Mouse (Mus musculus) cortical plate, adult 2 months (tissue): Measurements from ENCODE around the gene A630076J17Rik.

Experiments
- CTCF ChIP-seq: fragments of 200-500 bp; IDR thresholded peaks from 2 replicates; pipeline ENCODE4 v1.5.1; 2011; ENCODE audit warnings: mild to moderate bottlenecking, control low read depth, low read length; ENCODE audit not compliant: insufficient read depth; ENCODE audit errors: extremely low read depth
- POLR2A ChIP-seq: fragments of 200-500 bp; IDR thresholded peaks from 2 replicates; pipeline ENCODE4 v1.6.1; 2011; ENCODE audit warnings: mild to moderate bottlenecking, low read length, control low read depth; ENCODE audit not compliant: insufficient read depth; ENCODE audit errors: extremely low read depth

- no peak for TF ChIP-seq POLR2A
- TF ChIP-seq CTCF: no peak
These were observed 36.5 kb downstream of the A630076J17Rik start for GRCm38 (mm10) chr3:107266814-107267345.
